Mouse (Mus musculus) kidney, adult 11 months (tissue): ENCODE results near the gene Unc79.

ENCODE experiments used
- DNase-seq: peaks from one replicate; pipeline ENCODE4 v3.0.0; 2022

The Unc79 gene

GRCm38 (mm10) chr12:103211078-103211477 lies 262.4 kb downstream of the Unc79 start:
- no peak for DNase-seq

GRCm38 (mm10) chr12:103213591-103213990 lies 264.9 kb downstream of the Unc79 start:
- DNase-seq, result no peak

- peak; percentile 26 for DNase-seq
Observed at GRCm38 (mm10) chr12:103214270-103214669, 265.6 kb downstream of the Unc79 start.

- no peak for DNase-seq
Observed at GRCm38 (mm10) chr12:103214797-103215196, 266.1 kb downstream of the Unc79 start.

- DNase-seq, result no peak
Observed at GRCm38 (mm10) chr12:103215877-103216610, 267.4 kb downstream of the Unc79 start.

- no peak for DNase-seq
Observed at GRCm38 (mm10) chr12:103223671-103224070, 275.0 kb downstream of the Unc79 start.

GRCm38 (mm10) chr12:103226121-103226520 lies 277.5 kb downstream of the Unc79 start:
- DNase-seq, result no peak

- no peak for DNase-seq
Observed at GRCm38 (mm10) chr12:103229058-103229457, 280.4 kb downstream of the Unc79 start.
